Mouse (Mus musculus) Patski (cell line): ENCODE measurements around the gene Hoxc5. TPM values are rescaled to one million over a fixed set of nuclear protein-coding genes. Genes with fewer than 3 reads are reported as not detected.

ENCODE experiments used
- ATAC-seq: fragments of 100-300 bp; one replicate; pipeline ENCODE4 v1.8.0; 2021
- CTCF ChIA-PET: fragments of 350-600 bp; sonication (Branson Sonifier 250); formaldehyde crosslinking; loops from one replicate; lab custom pipeline; 2022; ENCODE audit warnings: inconsistent platforms; lab: Charles Lee
- POLR2A ChIA-PET: fragments of 350-600 bp; sonication (Branson Sonifier 250); formaldehyde crosslinking; loops from one replicate; lab custom pipeline; 2022; ENCODE audit warnings: antibody characterized with exemption, inconsistent platforms; lab: Charles Lee
- DNase-seq: peaks from one replicate; pipeline ENCODE4 v3.0.0-alpha.2; 2011; ENCODE audit warnings: low read depth, low spot score
- H3K27me3 ChIP-seq: fragments of 371-371 bp; one replicate; pipeline ENCODE4 v1.5.1; 2021
- CTCF ChIP-seq: fragments of 100-300 bp; IDR thresholded peaks from one replicate; pipeline ENCODE4 v1.5.1; 2021
- in situ Hi-C: fragments of 300-500 bp; cut with MboI; formaldehyde crosslinking; loops from 3 replicates; pipeline ENCODE4 v1.11.1; 2018; ENCODE audit warnings: low pct_unique_long_range_greater_than_20kb, mixed read lengths
- polyA plus RNA-seq: library from polyadenylated mRNA; unstranded; gene quantifications from one replicate; pipeline ENCODE4 v1.2.3, GENCODE M21; 2021

The Hoxc5 gene
- polyA plus RNA-seq, 1 experiment from 2014 or later = 0.56 TPM

- in situ Hi-C loops = loop anchor here (5.0 kb wide), 1 partner anchor 188 kb away; no protein-coding TSS in a partner anchor
- ATAC-seq = no peak
- peaks cover 11% of the 10 kb centered on the region for H3K27me3 ChIP-seq
Observed at GRCm38 (mm10) chr15:102945185-102946077, 21.8 kb upstream of the Hoxc5 start.

GRCm38 (mm10) chr15:102947276-102947675 is 20.0 kb upstream of the Hoxc5 start:
- POLR2A ChIA-PET = interaction anchor here (0.5 kb wide), 1 partner anchor 311 kb away, joined by 3 read pairs; no protein-coding TSS in a partner anchor
- no peak for DNase-seq
- TF ChIP-seq CTCF = no peak
- peaks cover 11% of the 10 kb centered on the region for H3K27me3 ChIP-seq
- no peak for ATAC-seq
- in situ Hi-C loops = loop anchor here (5.0 kb wide), 1 partner anchor 190 kb away; no protein-coding TSS in a partner anchor
- CTCF ChIA-PET = interaction anchor here (1.0 kb wide), 1 partner anchor 231 kb away, joined by 3 read pairs; no protein-coding TSS in a partner anchor

More at GRCm38 (mm10) chr15:102945185-102946077, 21.8 kb upstream of the Hoxc5 start:
- ChIA-PET CTCF (interaction anchor here (1.8 kb wide), 1 partner anchor 20 kb away, joined by 5 read pairs; no protein-coding TSS in a partner anchor), POLR2A (no interaction called here)
- no peak for DNase-seq
- no peak for TF ChIP-seq CTCF

- peaks cover 19% of the 10 kb centered on the region for H3K27me3 ChIP-seq
- ATAC-seq (no peak), DNase-seq (no peak)
- in situ Hi-C loops = loop anchor here (5.0 kb wide), 1 partner anchor 192 kb away; no protein-coding TSS in a partner anchor
- no peak for TF ChIP-seq CTCF
- ChIA-PET CTCF (no interaction called here), POLR2A (no interaction called here)
Observed at GRCm38 (mm10) chr15:102948842-102949241, 18.4 kb upstream of the Hoxc5 start.

- in situ Hi-C loops = loop anchor here (5.0 kb wide), 1 partner anchor 192 kb away; no protein-coding TSS in a partner anchor
- ATAC-seq = no peak
- CTCF ChIA-PET = no interaction called here
- DNase-seq = no peak
- H3K27me3 ChIP-seq = peaks cover 23% of the 10 kb centered on the region
- POLR2A ChIA-PET = no interaction called here
- no peak for TF ChIP-seq CTCF
Observed at GRCm38 (mm10) chr15:102949696-102950095, 17.5 kb upstream of the Hoxc5 start.

- DNase-seq (no peak), ATAC-seq (no peak)
- ChIA-PET POLR2A (no interaction called here), CTCF (no interaction called here)
- no peak for TF ChIP-seq CTCF
- in situ Hi-C loops = no loop called here
- H3K27me3 ChIP-seq = peaks cover 28% of the 10 kb centered on the region
Observed at GRCm38 (mm10) chr15:102950877-102951276, 16.4 kb upstream of the Hoxc5 start.

GRCm38 (mm10) chr15:102953561-102953960 is 13.7 kb upstream of the Hoxc5 start:
- in situ Hi-C loops = no loop called here
- no peak for ATAC-seq
- peaks cover 41% of the 10 kb centered on the region for H3K27me3 ChIP-seq

GRCm38 (mm10) chr15:102954192-102955006 is 12.8 kb upstream of the Hoxc5 start, which contains the start of gene Hoxc11:
TSS of gene Hoxc11 (plus strand) at chr15:102954427.
- in situ Hi-C loops = no loop called here
- ChIA-PET POLR2A (interaction anchor here (0.6 kb wide), 1 partner anchor 97 kb away, joined by 3 read pairs; no protein-coding TSS in a partner anchor), CTCF (interaction anchor here (1.0 to 1.2 kb wide), 2 partner anchors 10 to 13 kb away, joined by 3 read pairs; partner anchors contain the start of genes Hoxc10 and Hoxc5)
- peaks cover 41% of the 10 kb centered on the region for H3K27me3 ChIP-seq
- DNase-seq (no peak), ATAC-seq (no peak)
- no peak for TF ChIP-seq CTCF

More at GRCm38 (mm10) chr15:102953561-102953960, 13.7 kb upstream of the Hoxc5 start:
- CTCF ChIA-PET = interaction anchor here (1.0 to 1.2 kb wide), 2 partner anchors 10 to 13 kb away, joined by 3 read pairs; partner anchors contain the start of genes Hoxc10 and Hoxc5
- POLR2A ChIA-PET = interaction anchor here (0.5 to 0.6 kb wide), 2 partner anchors 96 to 209 kb away, joined by 3 to 4 read pairs; no protein-coding TSS in a partner anchor
- no peak for TF ChIP-seq CTCF
- no peak for DNase-seq

GRCm38 (mm10) chr15:102955007-102955382 is 12.2 kb upstream of the Hoxc5 start:
- ChIA-PET POLR2A (no interaction called here), CTCF (no interaction called here)
- peaks cover 41% of the 10 kb centered on the region for H3K27me3 ChIP-seq
- ATAC-seq = no peak
- in situ Hi-C loops = no loop called here
- no peak for TF ChIP-seq CTCF
- DNase-seq = no peak

- ATAC-seq (no peak), DNase-seq (no peak)
- TF ChIP-seq CTCF = no peak
- POLR2A ChIA-PET = interaction anchor here (0.6 kb wide), 1 partner anchor 182 kb away, joined by 4 read pairs; no protein-coding TSS in a partner anchor
- H3K27me3 ChIP-seq = peaks cover 41% of the 10 kb centered on the region
- CTCF ChIA-PET = no interaction called here
- in situ Hi-C loops = no loop called here
Observed at GRCm38 (mm10) chr15:102955833-102956640, 11.2 kb upstream of the Hoxc5 start.
